Mouse (Mus musculus) kidney, adult 9 months (tissue): ENCODE results near the gene Gm17783.
"Not testable (repeated sequence)": the region's sequence is repeated elsewhere in the genome, so short reads cannot be mapped to it uniquely, and the experiment has no call there.

Experiments used
- DNase-seq: peaks from one replicate; pipeline ENCODE4 v3.0.0; 2022

The Gm17783 gene

DNA sequence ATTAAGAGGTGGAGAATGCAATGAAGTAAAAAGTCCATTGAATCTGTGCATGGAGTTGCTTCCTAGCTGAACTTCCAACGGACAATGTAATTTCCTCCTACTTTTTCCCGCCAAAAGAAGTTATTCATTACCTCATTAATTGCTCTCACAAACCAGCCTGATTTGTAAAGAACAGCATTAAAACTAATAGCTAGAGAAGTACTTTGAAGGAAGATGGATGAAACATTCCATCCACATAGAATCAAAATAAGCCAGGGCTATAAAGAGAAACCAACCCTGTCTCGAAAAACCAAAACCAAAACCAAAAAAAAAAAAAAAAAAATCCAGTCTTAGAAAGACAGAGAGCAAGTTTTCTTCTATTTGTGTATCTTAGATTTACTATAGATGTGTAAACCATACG lies at the start of gene Gm17783:
Gene Gm17783, minus strand, starts transcription at position 101 of the 400 bp plus-strand sequence.
- no peak for DNase-seq

GRCm38 (mm10) chr16:45579883-45580282 lies 48.0 kb upstream of the Gm17783 start:
- DNase-seq = peak; percentile 5

GRCm38 (mm10) chr16:45572307-45572706 lies 40.5 kb upstream of the Gm17783 start:
- no peak for DNase-seq

DNA sequence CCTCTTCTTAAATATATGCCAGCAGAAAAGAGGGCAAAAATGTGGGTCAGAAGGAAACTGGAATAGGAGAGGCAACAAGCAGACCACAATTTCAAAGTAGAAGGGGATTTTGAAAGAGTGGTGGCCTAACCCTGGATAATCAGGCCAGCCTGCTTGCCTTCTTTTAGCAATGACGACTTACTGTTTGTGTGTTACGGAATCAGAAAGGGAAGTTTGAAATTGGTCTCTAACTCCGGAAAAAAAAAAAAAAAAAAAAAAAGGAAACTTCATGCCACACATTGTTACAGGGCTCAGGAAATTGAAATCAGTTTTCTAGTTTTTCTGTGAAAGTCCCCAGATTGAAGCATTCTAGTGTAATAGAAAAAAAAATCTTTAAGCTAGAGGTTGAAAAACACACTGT lies 29.9 kb upstream of the Gm17783 start:
- no peak for DNase-seq

DNA sequence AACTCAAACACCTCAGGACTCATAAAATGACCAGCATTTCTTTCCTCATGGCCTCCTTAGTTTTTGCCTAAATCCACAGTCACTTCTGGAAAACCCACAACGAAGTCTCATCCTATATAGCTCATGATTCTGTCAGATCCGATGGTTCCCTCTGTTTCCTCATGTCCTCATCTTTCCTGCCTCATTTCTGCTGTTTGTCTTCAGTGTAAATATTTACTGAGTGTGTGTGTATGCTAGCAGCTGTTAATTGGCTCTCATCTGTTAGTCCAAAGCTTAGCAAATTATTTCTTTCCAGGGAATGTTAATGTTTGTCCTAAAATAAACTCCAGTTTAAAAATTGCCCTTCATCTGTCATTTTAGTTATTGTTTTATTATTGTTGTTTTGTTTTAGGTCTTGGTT lies 19.7 kb upstream of the Gm17783 start:
- DNase-seq = peak; percentile 3

GRCm38 (mm10) chr16:45547982-45548381 lies 16.1 kb upstream of the Gm17783 start:
- DNase-seq = no peak

DNA sequence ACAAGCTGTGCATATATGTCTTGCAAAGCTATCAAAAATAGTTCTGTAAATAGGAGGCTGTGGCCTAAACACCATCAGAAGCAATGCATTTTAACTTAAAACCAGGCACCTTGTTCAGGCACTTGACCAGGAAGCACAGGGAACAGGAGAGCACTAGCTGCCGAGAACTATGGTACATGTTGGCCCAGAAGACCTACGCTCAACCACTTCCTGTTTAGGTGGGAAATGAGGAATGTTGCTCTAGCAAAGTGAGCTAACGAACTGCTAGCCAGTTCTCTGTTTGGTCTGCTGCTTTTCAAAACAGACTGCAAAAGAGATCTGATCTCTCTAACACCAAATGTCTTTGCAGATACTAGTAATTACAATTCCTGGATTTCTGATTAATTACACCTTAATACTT lies 12.5 kb upstream of the Gm17783 start:
- DNase-seq = no peak

GRCm38 (mm10) chr16:45542108-45542507 lies 10.3 kb upstream of the Gm17783 start:
- DNase-seq = no peak

GRCm38 (mm10) chr16:45538342-45538741 lies 6.5 kb upstream of the Gm17783 start:
- DNase-seq = not testable (repeated sequence)

DNA sequence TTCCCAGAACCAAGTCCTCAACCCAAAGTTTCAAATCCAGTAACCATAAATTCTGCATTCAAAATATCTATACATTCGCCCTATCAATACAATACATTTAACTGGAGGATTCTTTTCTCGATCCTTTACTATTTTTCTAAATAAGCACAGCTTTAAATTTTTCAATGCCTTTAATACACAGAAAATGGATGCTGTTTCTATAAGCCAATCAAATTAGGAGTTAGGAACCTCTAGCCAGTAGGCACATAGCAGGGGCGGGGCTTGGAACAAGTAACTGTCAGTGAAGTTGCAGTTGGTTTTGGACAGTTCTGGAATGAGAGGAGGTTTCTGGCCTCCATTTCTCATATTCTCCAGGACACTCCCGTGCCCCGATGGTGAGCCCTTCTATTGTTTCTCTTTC lies 3.2 kb upstream of the Gm17783 start, which contains the start of gene Slc9c1:
Gene Slc9c1, plus strand, starts transcription at position 301 of the 400 bp plus-strand sequence.
- DNase-seq = no peak

DNA sequence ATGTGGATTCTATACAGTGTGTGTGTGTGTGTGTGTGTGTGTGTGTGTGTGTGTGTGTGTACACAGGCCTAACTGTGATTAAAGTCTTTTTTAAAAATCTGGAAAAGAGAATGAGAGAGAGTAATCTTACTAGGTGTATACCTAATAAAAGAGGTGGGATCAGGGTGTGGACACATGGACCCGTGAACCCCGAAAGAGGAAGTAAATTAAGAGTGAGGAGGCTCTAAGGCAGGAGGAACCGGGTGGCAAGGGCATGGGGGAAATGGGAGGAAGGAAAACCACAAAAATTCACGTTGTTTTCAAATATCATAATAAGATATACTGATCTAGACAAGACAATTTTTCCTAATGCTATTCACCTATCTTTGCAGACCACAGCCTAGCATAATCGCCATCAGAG lies 6.3 kb downstream of the Gm17783 start:
- no peak for DNase-seq

DNA sequence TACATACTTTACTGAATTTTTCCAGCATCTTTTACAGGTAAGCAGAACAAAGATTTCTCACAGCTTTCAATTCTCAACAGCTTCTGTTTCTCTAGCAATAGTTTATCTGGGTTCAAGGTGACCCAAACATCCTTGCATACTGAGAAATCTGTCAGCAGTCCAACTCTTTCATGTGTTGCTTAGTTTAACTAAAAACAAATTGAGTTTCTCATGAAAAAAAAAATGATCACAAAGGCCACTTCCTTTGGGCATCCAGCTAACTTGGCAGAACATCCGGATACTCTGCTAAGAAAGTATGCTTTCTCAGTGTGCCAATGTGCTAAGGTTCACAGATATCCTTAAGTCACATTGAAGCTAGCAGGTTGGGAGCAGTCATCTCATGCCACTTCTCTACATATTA lies 36.5 kb downstream of the Gm17783 start:
- DNase-seq = peak; percentile 80

DNA sequence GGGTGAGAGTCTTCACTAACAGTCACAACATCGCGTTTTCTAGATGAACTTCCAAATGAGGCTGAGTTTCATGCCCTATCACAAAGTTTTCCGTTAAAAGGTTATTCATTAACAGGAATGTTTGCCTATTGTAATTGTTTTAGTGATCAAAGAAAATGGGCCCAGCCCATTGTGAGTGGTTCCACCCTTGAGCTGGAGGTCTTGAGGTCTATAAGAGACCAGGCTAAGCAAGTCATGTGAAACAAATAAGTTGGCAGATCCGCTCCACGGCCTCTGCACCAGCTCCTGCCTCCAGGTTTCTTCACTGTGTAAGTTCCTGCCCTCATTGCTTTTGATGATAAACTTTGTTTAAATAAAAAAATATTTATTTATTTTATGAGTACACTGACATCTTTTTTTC lies 38.9 kb downstream of the Gm17783 start, which contains the start of gene Gm609:
Gene Gm609, minus strand, starts transcription at position 43 of the 400 bp plus-strand sequence.
- peak; percentile 13 for DNase-seq

DNA sequence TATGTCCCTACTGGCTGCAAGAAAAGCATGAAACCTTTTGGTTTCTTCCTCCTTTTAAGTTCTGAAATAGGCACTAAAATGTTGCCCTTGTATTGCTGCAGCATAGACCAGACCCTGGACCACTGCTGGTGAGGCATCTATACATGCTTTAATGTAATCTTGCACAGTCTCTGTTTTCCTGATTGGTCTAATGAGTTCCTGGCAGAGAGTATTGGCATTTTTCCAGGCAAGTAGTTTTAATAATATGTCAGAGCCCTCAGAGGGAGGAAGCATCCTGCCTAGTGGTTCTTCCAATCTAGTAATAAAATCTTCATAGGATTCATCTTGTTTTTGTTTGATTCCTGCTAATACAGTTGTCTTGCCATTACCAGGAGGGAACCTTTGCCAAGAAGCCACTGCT lies 54.9 kb downstream of the Gm17783 start:
- DNase-seq = no peak

DNA sequence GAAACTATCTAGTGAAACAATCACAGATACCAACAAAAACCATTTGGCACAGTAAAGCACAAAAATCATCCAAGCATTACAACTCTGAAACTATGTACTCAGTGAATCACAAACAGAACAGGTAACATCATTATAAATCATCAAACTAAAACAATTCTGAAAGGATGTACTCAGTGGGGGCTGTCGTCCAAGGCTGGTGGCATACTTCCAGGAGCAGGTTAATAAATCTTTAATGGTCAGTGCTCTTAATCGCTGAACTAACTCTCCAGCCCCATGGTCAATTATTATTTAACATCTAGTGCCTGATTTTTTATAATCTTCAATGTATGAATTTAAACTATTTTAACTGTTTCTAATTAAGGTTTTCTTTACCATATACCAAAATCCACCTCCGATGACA lies 60.0 kb downstream of the Gm17783 start:
- DNase-seq = peak; percentile 89
